Comparison of ENCODE assay signal across 8 mouse cellular contexts in genomic region chr9:50344868-50345267, GRCm38 (mm10). TPM values are rescaled to one million over a fixed set of nuclear protein-coding genes. Genes with fewer than 3 reads are reported as not detected.
DNase-seq lines count a peak whose midpoint lies in the region; ATAC-seq lines count a peak whose summit lies in the region.

Rpl10-ps3 (minus strand) TSS chr9:50344968.

- H3K9me3 ChIP-seq in forebrain, embryonic 12.5 days: no peaks in the 10 kb centered on the region
- no peaks in the 10 kb centered on the region for H3K9me3 ChIP-seq in limb, embryonic 15.5 days
- no peaks in the 10 kb centered on the region for H3K9me3 ChIP-seq in stomach, embryonic 16.5 days (replicated peaks; ENCODE audit: control insufficient read depth, low read length)

- H3K36me3 ChIP-seq in forebrain, embryonic 12.5 days (replicated peaks): no peaks in the 10 kb centered on the region
- H3K36me3 ChIP-seq in limb, embryonic 15.5 days: no peaks in the 10 kb centered on the region
- H3K36me3 ChIP-seq in stomach, embryonic 16.5 days (ENCODE audit: control insufficient read depth, insufficient read depth, low read length): no peaks in the 10 kb centered on the region

- ATAC-seq in forebrain, embryonic 12.5 days (ENCODE audit: low FRiP score): no peak
- ATAC-seq in hematopoietic stem cell, adult 5-6 weeks (replicated peaks in 1 of 2; ENCODE audit: insufficient read depth in 1 of 2, low FRiP score in 2 of 2, low TSS enrichment in 1 of 2, low read depth in 1 of 2, poor library complexity in 2 of 2, severe bottlenecking in 2 of 2): no peak
- no peak for ATAC-seq in limb, embryonic 15.5 days (ENCODE audit: insufficient number of reproducible peaks, low FRiP score, low TSS enrichment, low read depth)
- ATAC-seq in stomach, embryonic 16.5 days (ENCODE audit: insufficient read depth, low FRiP score): no peak

- WGBS in forebrain, embryonic 12.5 days: 96% methylated on average over 11 of the region's 13 CpGs
- WGBS in limb, embryonic 15.5 days: 92% methylated on average over 10 of the region's 13 CpGs
- WGBS in stomach, embryonic 16.5 days: 91% methylated on average over 10 of the region's 13 CpGs

- H3K4me1 ChIP-seq in forebrain, embryonic 12.5 days: no peaks in the 10 kb centered on the region
- H3K4me1 ChIP-seq in limb, embryonic 15.5 days: no peaks in the 10 kb centered on the region
- no peaks in the 10 kb centered on the region for H3K4me1 ChIP-seq in stomach, embryonic 16.5 days (ENCODE audit: control insufficient read depth, insufficient read depth, low read length)

- DNase-seq in urinary bladder, adult 2 months (ENCODE audit: low spot score): no peak
- no peak for DNase-seq in urinary bladder, postnatal 36 days (ENCODE audit: low spot score in 2 of 2)
- no peak for DNase-seq in ovary, adult 18-20 months (ENCODE audit: low spot score)
- DNase-seq in thymus, postnatal 14 days: no peak

- H3K4me3 ChIP-seq in forebrain, embryonic 12.5 days (replicated peaks): no peak within 1 kb of the TSS
- H3K4me3 ChIP-seq in limb, embryonic 15.5 days: no peak within 1 kb of the TSS
- H3K4me3 ChIP-seq in stomach, embryonic 16.5 days (replicated peaks; ENCODE audit: low read length): no peak within 1 kb of the TSS

- no peak within 1 kb of the TSS for H3K9ac ChIP-seq in forebrain, embryonic 12.5 days
- no peak within 1 kb of the TSS for H3K9ac ChIP-seq in limb, embryonic 15.5 days
- H3K9ac ChIP-seq in stomach, embryonic 16.5 days (ENCODE audit: low read length): no peak within 1 kb of the TSS

- no peak within 1 kb of the TSS for H3K27ac ChIP-seq in forebrain, embryonic 12.5 days
- H3K27ac ChIP-seq in limb, embryonic 15.5 days: no peak within 1 kb of the TSS
- no peak within 1 kb of the TSS for H3K27ac ChIP-seq in stomach, embryonic 16.5 days (ENCODE audit: low read length)

- no peaks in the 10 kb centered on the region for H3K27me3 ChIP-seq in forebrain, embryonic 12.5 days
- no peaks in the 10 kb centered on the region for H3K27me3 ChIP-seq in limb, embryonic 15.5 days
- no peaks in the 10 kb centered on the region for H3K27me3 ChIP-seq in stomach, embryonic 16.5 days (ENCODE audit: control insufficient read depth, insufficient read depth, low read length)

- no peak within 1 kb of the TSS for H3K4me2 ChIP-seq in forebrain, embryonic 12.5 days
- H3K4me2 ChIP-seq in limb, embryonic 15.5 days: no peak within 1 kb of the TSS
- H3K4me2 ChIP-seq in stomach, embryonic 16.5 days (ENCODE audit: low read depth, low read length): no peak within 1 kb of the TSS

RNA-seq across cellular contexts. Expression of gene Rpl10-ps3, which starts in this region (rescaled TPM):
- polyA plus RNA-seq in urinary bladder, adult 2 months (2012; rRNA removed): 323 and 341 TPM in 2 replicates
- 110 and 119 TPM in 2 replicates for polyA plus RNA-seq in forebrain, embryonic 12.5 days (2016; fragmentation: Nextera tagmentation; extraction: Ambion mirVana)
- 291 and 328 TPM in 2 replicates for total RNA-seq in hematopoietic stem cell, adult 5-6 weeks (2017)
- polyA plus RNA-seq in limb, embryonic 15.5 days (2015; fragmentation: Nextera tagmentation; extraction: Ambion mirVana): 253 and 322 TPM in 2 replicates
- 229 and 338 TPM in 2 replicates for polyA plus RNA-seq in stomach, embryonic 16.5 days (2015; fragmentation: Nextera tagmentation; extraction: Ambion mirVana)
